Mouse (Mus musculus) left cerebral cortex, postnatal 14 days (tissue): ENCODE data around the gene Dzip1. TPM values are rescaled to one million over a fixed set of nuclear protein-coding genes. Genes with fewer than 3 reads are reported as not detected.

ENCODE experiments used
- DNase-seq, 2 experiments: peaks; one replicate each; pipeline ENCODE4 v3.0.0; 2021 to 2022; ENCODE audit warnings: low spot score in 2 of 2, mixed read lengths in 1 of 2
- intact Hi-C: fragments of 180-260 bp; cut with DNase I; formaldehyde crosslinking; loops from one replicate; pipeline ENCODE4 v1.15.1; 2025
- total RNA-seq, 2 experiments: library from RNA; stranded (reverse); gene quantifications; 2 replicates each; pipeline ENCODE4 v1.2.3; 2021

Gene Dzip1
- total RNA-seq, 2 experiments from 2014 or later = 98.8 to 100 TPM

DNA sequence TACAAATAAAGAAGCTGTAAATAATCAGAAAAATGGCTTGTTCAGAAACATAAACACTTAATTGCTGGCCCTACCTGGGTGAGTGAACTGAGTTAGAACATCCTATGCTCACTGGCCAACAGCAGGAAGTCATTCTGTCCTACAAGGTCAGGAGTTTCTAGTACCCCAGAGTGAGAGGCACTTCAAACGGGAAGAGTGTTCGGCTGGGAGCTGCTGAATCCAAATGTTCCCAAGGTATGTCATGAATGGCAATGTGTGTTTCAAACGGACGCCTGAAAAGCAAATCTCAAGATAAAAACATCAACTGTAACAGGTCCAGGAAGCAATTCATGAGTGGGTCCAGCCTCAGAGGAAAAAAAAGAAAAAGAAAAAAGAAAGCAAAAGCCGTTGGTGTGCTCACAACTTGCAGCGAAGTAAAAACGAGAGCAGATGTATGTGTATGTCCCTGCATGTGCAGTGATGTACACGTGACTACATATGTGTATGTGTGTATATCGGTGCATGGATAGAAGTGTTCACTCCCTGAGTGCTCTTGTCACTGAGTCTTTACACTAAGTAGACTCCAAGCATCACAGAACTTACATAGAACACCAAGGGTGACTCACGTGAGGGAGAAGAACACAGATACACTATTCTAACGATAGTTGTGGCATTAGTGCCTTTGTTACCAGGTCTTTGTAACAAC is 75.1 kb downstream of the Dzip1 start:
- intact Hi-C loops = no loop called here
- no peak for DNase-seq

DNA sequence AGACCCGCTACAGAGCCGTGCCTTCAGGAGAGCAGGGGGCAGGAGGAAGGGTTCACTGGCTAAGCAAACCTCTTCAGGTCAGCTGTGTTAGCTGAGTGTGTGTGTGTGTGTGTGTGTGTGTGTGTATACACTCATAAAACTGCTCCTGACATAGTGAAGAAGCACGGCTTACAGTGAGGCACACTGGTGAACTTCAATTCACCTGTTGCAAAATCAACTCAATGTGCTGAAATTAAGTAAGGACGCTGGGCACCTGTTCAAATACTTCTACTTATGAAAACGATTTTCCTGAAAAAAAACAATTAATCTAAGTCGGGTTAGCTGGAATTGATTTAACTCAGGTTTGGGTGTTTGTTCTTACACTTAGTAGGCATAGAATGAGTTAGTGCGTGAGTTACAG is 77.1 kb downstream of the Dzip1 start:
- no peak for DNase-seq

DNA sequence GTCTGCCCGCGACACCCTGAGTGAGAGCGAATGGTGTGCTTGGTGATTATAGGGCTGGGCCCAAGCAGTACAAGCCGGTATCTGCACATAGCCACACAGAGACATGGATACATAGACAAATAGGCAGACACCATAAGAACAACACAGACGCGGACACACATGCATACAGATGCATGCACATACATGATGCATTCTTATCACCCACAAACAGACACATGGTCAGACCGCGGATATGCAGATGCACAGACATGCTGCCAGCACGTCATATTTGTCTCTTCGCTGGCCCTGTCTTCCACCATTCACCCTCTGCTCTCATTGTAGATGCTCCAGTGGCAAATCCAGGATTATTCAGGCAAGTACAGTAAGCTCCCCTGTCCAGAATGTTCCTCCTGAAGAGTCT is 78.4 kb downstream of the Dzip1 start:
- intact Hi-C loops = no loop called here
- DNase-seq = no peak

More for the DNA sequence above, 77.1 kb downstream of the Dzip1 start:
- intact Hi-C loops = no loop called here

DNA sequence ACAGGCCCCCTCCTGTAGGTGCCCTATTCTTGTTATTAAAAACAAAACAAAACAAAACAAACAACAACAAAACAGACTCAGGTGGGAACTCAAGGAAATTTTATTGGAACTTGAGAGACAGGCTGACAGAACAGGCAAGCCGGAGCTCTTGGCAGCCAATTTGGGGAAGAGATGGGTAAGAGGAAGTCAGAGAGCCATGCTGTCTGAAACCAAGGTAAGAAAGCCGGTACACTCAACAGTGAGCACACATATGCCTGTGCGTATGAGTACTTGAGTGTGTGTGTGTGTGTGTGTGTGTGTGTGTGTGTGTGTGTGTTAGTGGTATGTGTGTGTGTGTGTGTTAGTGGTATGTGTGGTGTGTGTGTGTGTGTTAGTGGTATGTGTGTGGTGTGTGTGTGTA is 82.9 kb downstream of the Dzip1 start:
- no peak for DNase-seq
- intact Hi-C loops = no loop called here

DNA sequence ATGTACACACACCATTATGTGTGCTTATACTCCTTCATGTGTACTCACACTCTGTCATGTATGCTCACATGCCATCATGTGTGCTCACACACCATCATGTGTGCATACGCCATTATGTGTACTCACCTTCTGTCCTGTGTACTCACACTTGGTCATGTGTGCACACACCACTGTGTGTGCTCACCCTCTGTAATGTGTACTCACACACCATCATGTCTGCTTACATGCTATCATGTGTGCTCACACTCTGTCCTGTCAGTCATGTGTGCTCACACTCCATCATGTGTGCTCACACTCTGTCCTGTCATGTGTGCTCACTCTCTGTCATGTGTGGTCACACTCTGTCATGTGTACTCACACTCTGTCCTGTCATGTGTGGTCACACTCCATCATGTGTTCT is 85.2 kb downstream of the Dzip1 start:
- intact Hi-C loops = no loop called here
- DNase-seq = no peak

DNA sequence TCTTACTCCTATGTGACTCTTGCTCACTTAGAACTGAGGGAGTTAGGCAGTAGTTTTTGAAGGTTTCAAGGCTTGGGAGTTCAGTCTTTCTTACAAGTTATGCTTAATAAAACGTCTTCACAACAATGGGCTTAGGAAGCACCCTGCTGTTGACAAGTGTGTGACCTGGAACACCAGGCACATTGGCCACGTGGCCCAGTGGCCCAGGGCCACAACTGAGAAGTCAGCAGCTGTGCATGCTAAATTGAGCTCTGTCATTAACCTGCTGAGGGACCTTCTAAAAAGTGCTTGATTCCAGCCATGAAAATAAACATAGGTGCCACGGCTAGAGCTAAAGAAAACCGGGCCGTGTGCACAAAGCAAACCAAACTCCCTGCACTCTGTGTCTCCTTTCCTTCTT is 85.8 kb downstream of the Dzip1 start:
- intact Hi-C loops = no loop called here
- no peak for DNase-seq

DNA sequence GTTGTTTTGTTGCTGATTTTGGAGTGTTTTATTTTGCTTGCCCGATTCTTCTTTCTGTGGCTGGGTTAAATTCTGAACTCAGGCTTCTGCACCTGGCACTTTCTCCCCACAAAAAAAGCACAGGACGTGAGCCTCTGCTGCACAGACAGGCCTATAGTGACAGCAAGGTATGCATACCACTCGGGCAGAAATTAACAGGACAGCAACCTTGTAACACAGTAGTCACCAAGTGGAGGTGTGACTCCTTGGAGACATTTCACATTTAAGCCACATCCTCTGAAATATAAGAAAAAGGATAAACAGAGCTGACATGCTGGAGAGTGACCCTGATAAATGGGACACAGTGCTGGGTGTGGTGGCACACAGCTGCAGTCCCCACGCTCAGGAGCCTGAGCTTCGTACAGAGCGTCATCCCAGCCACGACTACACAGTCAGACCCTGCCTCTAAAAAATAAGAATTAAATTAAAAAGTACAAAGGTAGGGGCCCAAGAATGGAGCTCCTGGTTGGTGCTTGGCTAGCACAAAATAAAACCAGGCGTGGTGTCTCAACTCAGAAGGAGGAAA is 86.6 kb downstream of the Dzip1 start:
- intact Hi-C loops = no loop called here
- DNase-seq = no peak

DNA sequence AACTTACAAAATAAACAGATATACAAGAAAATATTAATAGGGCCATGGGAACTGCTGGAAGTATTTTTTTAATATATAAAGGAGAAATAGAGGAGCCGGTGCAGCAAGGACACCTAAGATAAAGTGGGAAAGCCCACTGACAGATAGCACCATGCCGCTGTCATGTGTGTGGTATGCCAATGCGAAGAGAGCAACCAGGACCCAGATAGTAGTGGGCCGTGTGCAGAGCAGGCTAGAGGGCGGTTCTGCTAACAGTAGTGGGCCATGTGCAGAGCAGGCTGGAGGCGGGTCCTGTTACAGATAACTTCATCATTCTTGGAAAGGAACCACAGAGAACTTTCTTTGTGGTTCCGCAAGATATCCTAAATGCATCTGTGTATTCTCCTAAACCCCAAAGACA is 88.5 kb downstream of the Dzip1 start:
- DNase-seq = no peak
- intact Hi-C loops = no loop called here

DNA sequence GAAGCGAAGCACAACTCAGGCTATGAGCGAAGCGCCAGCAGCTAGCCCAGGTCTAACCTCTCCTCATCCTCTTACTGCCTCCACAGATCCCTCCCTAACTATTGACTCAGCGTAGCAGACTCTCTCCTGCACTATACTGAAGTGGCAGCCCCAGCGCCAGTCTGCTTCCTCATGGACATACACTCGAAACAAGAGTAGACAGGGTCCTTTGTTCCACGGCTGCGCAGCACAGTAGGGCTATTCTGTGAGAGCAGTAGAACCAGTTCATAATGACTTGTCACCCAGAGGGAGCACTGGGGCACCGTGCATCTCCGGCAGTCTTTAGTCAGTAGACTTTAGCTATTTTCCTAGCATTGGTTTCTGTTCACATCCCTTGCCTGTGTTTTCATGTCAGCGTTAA is 89.1 kb downstream of the Dzip1 start:
- intact Hi-C loops = no loop called here
- no peak for DNase-seq

DNA sequence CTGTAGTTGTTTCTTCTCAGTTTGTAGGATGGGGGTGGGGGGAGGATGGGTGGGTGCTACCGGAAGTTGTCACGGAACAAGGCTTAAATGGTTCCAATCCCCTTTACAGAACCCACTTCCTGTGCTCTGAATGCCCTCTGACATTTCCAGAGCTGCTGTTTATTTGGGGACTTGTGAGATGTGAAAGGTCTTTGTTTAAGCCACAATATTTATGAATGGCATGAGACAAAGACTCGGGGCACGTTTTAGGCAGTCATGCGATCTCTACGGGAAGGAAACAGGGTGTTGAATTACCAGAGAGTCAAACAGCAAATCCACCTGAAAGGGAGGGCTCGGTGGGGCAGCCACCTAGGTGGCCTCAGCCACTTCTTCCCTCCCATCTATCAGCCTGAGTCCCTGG is 90.9 kb downstream of the Dzip1 start:
- no peak for DNase-seq

DNA sequence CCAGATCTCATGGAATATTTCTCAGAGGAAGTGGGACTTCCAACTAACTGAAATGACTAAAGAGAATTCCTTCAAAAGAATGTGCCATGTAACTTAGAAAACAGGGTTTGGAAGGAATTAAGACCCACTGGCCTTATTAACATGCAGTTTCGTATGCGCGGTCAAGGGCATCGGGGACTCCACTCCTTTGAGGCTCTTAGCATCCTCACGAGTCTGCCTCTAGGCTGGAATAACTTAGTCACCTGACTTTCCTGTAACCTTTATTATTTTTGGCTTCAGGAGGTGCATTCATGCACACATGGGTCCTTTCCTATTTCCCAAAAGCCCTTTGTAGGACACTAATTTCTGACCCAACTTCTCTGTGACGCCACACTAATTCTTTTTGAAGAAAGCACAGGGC is 92.0 kb downstream of the Dzip1 start:
- DNase-seq = no peak
- intact Hi-C loops = no loop called here

More for the DNA sequence above, 90.9 kb downstream of the Dzip1 start:
- intact Hi-C loops = no loop called here

DNA sequence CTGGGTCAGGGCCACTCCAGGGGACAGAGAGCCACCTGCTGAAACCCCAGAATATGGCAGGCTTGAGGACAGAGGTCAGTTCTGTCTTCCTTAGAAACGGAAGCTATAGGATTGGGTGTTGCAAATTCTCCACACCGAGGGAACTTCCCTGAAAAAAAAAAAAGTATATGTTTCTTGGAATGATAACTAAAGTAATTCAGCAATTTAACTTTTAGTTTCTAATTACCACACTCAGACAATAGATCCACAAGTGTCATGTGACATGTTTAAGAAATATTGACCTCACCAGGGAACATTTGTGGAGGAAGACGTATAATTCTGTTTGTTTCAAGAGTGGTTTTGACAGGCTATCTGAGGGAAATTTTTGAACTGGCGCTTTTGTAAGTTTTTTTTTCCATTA is 93.7 kb downstream of the Dzip1 start:
- intact Hi-C loops = no loop called here
- DNase-seq = no peak

DNA sequence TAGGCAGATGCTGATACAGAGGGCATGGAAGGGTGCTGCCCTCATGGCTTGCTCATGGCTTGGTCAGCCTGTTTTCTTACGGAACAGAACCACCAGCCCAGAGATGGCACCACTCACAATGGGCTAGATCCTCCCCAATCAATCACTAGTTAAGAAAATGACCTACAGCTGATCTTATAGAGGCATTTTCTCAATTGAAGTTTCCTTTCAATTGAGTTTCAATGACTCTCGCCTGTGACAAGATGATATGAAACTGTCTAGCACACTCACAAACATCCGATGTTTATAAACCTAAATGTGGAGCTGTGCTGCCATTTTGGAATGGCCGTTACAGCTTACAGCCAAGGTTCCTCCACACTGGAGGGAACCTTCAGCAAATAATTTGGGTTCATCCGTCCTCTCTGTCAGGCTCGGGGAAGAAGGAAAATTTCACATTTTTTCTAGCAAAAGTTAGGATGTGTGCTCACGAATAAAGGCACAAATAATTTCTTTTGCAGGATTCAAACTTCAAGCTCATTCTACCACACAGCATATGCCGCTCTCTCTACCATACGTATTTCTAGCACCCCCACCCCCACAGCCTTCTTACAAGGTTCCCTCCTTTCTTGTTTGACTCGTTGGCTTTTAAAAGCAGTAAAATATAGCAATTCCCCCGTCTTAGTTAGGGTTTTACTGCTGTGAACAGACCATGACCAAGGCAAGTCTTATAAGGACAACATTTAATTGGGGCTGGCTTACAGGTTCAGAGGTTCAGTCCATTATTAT is 95.7 kb downstream of the Dzip1 start:
- DNase-seq = peak in 1 of 2 experiments; percentile 49
- intact Hi-C loops = loop anchor here (5.0 kb wide), 1 partner anchor 38 kb away; no protein-coding TSS in a partner anchor

DNA sequence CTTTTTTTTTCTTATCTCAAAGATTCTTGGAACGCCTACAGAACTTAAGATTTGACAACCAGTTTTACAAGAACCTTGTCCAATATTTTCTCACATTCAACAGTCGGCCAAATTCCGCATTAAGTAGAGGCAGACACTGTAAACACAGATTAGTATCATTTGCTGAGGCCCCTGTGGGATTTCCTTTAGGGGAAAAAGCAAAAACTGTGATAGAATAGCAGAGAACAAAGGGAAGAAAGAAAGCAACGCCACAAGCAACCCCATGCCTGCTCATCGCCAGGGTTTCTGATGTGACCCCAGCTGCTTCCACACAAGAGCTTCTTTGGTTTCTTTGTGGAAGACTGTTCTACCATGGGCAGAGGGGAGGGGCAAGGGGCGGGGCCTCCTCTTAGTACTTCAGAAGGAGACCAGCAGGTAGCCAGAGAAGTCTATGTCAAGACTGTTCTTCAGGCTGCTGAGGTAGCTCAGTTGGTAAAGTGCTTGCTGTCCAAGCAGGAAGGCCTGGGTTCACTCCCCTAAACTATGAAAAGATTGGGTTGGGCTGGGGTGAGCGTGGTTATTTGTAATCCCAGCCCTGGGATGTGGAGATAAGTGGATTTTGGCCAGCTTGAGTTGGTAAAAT is 97.9 kb downstream of the Dzip1 start:
- intact Hi-C loops = loop anchor here (5.0 kb wide), 1 partner anchor 40 kb away; no protein-coding TSS in a partner anchor
- DNase-seq = no peak

DNA sequence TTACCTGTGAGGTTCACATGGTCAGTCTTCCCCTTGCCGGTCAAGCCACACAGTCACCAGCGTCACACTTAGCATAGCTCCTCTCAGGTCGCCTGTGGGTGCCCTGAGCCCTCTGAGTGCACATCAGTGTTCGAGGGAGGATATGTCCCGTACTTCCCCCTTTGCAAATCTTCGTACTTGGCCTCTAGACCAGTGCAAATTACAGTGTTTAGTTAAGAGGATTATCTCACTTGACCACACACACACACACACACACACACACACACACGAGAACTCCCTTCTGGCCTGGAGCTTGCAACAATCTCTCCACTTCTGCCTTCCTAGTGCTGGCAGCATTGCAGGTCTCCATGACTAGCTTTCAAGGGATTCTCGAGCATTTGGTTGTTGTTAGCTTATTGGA is 98.9 kb downstream of the Dzip1 start:
- no peak for DNase-seq
- intact Hi-C loops = loop anchor here (5.0 kb wide), 1 partner anchor 41 kb away; no protein-coding TSS in a partner anchor

Other genes starting within 250 kb of the Dzip1 start
- gene Abcc4, start 219.2 kb downstream of the Dzip1 start, total RNA-seq = 1 to 10 TPM; 7.9 to 9.6 TPM
- 10 to 100 TPM; 17.1 to 21.4 TPM for gene Cldn10, start 137.6 kb downstream of the Dzip1 start, total RNA-seq
- 10 to 100 TPM; 31.9 to 35.4 TPM for gene Dnajc3, start 12.5 kb upstream of the Dzip1 start, total RNA-seq
- 10 to 100 TPM; 28.1 to 32.4 TPM for gene Uggt2, start 174.0 kb upstream of the Dzip1 start, total RNA-seq
- 10 to 100 TPM; 89.4 to 90.2 TPM for gene Hs6st3, start 212.9 kb upstream of the Dzip1 start, total RNA-seq